Mouse (Mus musculus) spleen, postnatal 10 days (tissue): ENCODE results near the gene Zfp866.

Experiments
- DNase-seq, 2 experiments: peaks; one replicate each; pipeline ENCODE4 v3.0.0; 2021 to 2022; ENCODE audit warnings: low spot score in 2 of 2

Gene Zfp866

GRCm38 (mm10) chr8:69797661-69798060 is 6.7 kb upstream of the Zfp866 start:
- peak in 1 of 2 experiments; percentile 8 for DNase-seq

GRCm38 (mm10) chr8:69796721-69797345 is 5.9 kb upstream of the Zfp866 start:
- peak in 1 of 2 experiments; percentile 7 for DNase-seq

GRCm38 (mm10) chr8:69794901-69795300 is 3.9 kb upstream of the Zfp866 start:
- no peak for DNase-seq

- DNase-seq, result peak in 1 of 2 experiments; percentile 8
Measured at GRCm38 (mm10) chr8:69794096-69794495, 3.1 kb upstream of the Zfp866 start.

- peak in 1 of 2 experiments; percentile 8 for DNase-seq
Measured at GRCm38 (mm10) chr8:69793666-69794065, 2.7 kb upstream of the Zfp866 start.

GRCm38 (mm10) chr8:69791415-69792068 is 564 bp upstream of the Zfp866 start:
- peak in 1 of 2 experiments; percentile 63 for DNase-seq

GRCm38 (mm10) chr8:69790364-69790763 is 614 bp downstream of the Zfp866 start:
- DNase-seq, result no peak

GRCm38 (mm10) chr8:69789731-69790130 is 1.2 kb downstream of the Zfp866 start:
- DNase-seq, result no peak

- DNase-seq, result no peak
Measured at GRCm38 (mm10) chr8:69789105-69789504, 1.9 kb downstream of the Zfp866 start.

- no peak for DNase-seq
Measured at GRCm38 (mm10) chr8:69777111-69777510, 13.9 kb downstream of the Zfp866 start.

GRCm38 (mm10) chr8:69775149-69775534 is 15.8 kb downstream of the Zfp866 start:
- no peak for DNase-seq

GRCm38 (mm10) chr8:69774503-69775148 is 16.4 kb downstream of the Zfp866 start, which contains the start of gene Gm20422:
Gm20422 (minus strand) TSS chr8:69774886.
- DNase-seq, result peak; percentile 90 to 92

GRCm38 (mm10) chr8:69772106-69772505 is 18.9 kb downstream of the Zfp866 start:
- DNase-seq, result no peak

GRCm38 (mm10) chr8:69771221-69771620 is 19.8 kb downstream of the Zfp866 start:
- no peak for DNase-seq

GRCm38 (mm10) chr8:69761814-69762445 is 29.0 kb downstream of the Zfp866 start:
- DNase-seq, result no peak

GRCm38 (mm10) chr8:69758316-69758715 is 32.7 kb downstream of the Zfp866 start:
- DNase-seq, result no peak

- DNase-seq, result no peak
Measured at GRCm38 (mm10) chr8:69752437-69752836, 38.5 kb downstream of the Zfp866 start.

- peak; percentile 98 for DNase-seq
Measured at GRCm38 (mm10) chr8:69749544-69750454, 41.2 kb downstream of the Zfp866 start, which contains the start of gene Zfp963. Zfp963 (minus strand) TSS chr8:69749970.

- DNase-seq, result no peak
Measured at GRCm38 (mm10) chr8:69741231-69741630, 49.7 kb downstream of the Zfp866 start.

- no peak for DNase-seq
Measured at GRCm38 (mm10) chr8:69740763-69741162, 50.2 kb downstream of the Zfp866 start.

GRCm38 (mm10) chr8:69735495-69735894 is 55.5 kb downstream of the Zfp866 start:
- no peak for DNase-seq
